Mouse (Mus musculus): ENCODE data around the gene Rspo4.

DNA sequence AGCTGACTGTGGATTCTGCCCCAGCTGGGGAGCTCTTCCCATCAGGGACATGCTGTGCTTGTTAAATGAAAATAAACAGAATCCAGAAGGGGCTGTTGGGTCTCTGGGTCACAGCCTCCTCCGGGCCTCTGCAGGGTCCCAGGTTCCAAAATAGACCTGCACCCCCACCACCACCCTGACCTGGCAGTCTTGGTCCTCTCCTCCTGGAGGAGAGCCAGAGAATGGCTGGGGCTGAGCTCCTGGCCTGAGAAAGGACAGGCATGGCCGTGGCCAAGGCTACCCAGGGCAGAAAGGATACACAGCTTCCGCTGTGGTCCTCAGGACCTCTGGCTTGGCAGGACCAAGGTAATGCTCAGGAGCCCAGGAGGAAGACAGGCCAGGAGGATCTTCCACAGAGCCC, 61.9 kb downstream of the Rspo4 start:
- TF ChIP-seq CTCF (IDR thresholded peaks at IDR 0.05; ENCODE audit: insufficient read depth, low read length) (no peak), POLR2A (IDR thresholded peaks at IDR 0.05; ENCODE audit: borderline replicate concordance, extremely low read depth, low read depth, low read length) (no peak)
